Mouse (Mus musculus): ENCODE results near the gene Olfr679.
"Not testable (repeated sequence)": the region's sequence is repeated elsewhere in the genome, so short reads cannot be mapped to it uniquely, and the experiment has no call there.

The Olfr679 gene

DNA sequence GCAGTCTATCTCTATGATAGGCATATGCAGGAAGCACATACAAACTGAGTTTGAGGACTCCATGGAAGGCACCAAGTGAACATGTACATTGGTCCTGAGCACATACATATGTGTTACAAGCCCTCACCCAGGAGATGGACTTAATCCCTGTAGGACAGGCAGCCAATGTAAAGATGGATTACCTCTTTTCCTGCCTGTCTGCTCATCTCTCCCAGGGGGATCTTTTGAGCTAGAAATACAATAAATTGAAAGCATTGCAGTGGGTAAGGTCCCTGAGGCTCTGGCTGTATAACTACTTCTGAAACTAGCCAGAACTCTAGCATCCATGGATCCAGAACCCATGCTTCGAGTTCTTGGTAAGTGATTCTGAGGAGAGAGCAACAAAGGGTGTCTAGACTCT lies at the start of gene Olfr679:
Gene Olfr679, plus strand, starts transcription at position 301 of the 400 bp plus-strand sequence.
- in situ Hi-C loops (cut with MboI, MseI) = no loop called here

DNA sequence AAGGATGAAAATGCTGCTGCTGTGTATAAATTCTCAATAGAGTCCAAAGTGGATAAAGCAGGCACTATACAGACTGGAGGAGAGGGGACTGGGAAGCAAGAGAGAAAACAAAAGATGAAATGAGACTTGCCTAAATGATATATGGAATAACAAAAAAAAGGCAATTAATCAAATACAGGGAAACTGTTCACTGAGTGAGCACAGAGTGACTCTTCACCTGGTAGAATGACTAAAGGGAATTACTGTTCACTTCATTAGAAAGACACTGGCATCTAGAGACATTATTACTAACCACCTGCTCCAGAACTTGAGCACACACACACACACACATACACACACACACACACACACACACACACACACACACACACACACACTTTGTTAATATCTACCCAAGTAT lies 48.6 kb upstream of the Olfr679 start, which contains the start of gene Olfr676:
Gene Olfr676, plus strand, starts transcription at position 301 of the 400 bp plus-strand sequence.
- in situ Hi-C loops (cut with MboI, MseI) = no loop called here

DNA sequence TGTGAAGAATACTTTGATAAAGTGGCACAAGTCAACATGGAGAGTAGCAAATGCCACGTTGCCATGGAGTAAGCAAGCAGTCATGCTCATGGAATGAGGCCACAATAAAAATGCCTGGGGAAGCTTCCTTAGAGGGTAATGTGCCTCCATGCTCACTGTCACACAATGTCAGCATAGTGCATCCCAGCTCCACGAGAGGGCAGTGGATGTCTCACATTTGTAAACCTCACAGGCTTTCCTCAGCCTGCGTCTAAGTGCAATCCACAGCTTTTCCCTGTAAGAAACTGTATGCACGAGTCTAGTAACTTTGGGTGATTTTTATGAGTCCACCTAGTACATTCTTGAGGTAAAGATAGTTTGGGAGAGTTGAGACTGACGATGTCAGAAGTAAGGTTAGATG lies 47.2 kb upstream of the Olfr679 start:
- in situ Hi-C loops (cut with MboI, MseI) = not testable (repeated sequence)

DNA sequence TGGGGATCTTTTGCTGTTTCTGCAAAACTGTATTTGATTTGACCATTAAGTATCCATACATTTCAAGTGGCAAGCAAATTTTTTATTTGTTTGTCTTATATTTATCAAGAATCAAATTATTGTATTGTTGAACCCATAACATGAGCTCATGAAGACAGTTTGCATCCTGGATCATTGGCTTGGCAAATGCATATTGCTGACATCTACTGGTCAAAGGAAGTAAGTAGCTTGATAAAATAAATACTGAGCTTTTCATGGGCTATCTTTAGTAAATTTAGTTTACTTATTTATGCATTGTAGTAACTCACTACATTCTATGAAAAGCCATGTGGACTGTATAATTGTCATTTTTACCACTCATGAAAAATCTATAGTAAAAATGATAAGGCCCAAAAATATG lies 22.1 kb upstream of the Olfr679 start:
- in situ Hi-C loops (cut with MboI, MseI) = no loop called here

DNA sequence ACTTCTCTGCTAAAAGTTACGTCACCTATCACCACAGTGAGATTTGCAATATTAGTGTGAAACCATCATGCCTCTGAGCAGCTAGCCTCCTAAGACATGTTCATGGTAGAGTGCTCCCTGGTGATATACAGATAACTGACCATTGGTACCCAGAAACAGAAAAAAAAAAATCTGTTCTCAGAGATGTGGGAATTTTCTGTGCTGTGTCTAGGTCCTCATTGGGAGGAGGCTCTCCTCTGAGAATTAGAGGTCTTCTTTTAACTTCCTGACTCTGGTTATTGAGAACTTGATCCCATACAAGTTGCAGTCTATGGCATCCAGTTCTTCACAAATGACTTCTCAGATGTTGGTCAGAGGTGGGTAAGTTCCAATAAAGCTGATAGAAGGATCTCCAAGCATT lies 16.8 kb upstream of the Olfr679 start, which contains the start of gene Olfr678:
Gene Olfr678, plus strand, starts transcription at position 301 of the 400 bp plus-strand sequence.
- in situ Hi-C loops (cut with MboI, MseI) = no loop called here

DNA sequence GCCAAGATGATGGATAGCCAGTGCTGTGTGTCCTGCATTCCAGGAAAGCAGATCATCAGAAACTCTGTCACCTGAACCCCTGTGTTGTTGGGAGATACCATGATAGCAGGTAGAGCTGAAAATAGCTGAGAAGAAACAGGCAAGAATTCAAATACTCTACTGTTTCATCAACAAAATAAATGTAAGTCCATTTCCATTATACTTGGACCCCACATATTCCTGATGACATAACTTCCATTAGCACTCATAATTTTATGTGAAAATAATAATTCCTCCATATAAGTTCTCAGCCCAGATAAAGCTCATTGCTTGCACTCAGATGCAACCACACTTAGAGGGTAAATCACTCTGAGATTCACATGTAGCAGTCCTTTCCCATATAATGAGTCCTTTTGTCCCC lies 11.7 kb downstream of the Olfr679 start, which contains the start of gene Olfr680-ps1:
Gene Olfr680-ps1, minus strand, starts transcription at position 101 of the 400 bp plus-strand sequence.
- in situ Hi-C loops (cut with MboI, MseI) = not testable (repeated sequence)

DNA sequence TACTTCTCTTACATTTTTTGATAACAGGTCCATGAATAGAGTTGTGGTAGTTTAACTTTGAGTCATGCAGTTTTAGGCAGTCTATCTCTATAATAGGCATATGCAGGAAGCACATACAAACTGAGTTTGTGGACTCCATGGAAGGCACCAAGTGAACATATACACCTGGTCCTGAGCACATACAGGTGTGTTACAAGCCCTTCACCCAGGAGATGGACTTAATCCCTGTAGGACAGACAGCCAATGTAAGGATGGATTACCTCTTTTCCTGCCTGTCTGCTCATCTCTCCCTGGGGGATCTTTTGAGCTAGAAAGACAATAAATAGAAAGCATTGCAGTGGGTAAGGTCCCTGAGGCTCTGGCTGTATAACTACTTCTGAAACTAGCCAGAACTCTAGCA lies 35.5 kb downstream of the Olfr679 start, which contains the start of gene Olfr681:
Gene Olfr681, plus strand, starts transcription at position 301 of the 400 bp plus-strand sequence.
- in situ Hi-C loops (cut with MboI, MseI) = no loop called here
